ENCODE assay signal across 24 mouse cellular contexts in the genomic region with DNA sequence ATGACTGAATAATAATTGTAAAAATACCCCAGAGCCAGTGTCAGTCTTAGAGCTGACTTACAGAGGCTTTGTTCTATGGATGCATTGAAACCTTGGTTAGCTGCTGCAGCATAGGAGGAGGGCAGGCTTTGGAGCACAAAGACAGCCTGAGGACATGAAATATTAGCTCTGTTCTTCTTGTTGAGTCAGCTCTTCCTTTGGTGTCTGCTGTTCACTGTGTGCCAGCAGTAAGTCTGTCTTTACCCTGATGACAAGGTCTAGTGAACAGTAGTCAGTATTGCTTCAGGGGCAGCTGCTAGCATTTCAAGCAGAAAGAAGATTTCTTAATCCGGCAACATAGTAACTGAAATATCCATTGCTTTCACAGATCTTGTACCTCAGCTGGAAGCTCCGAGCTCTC. TPM values are rescaled to one million over a fixed set of nuclear protein-coding genes. Genes with fewer than 3 reads are reported as not detected.
DNase-seq lines count a peak whose midpoint lies in the region.
"Had no signal": no experiment of that assay in that cellular context is flagged by ENCODE, and none has a peak within 500 bp of the region (broad histone marks: within the 10 kb centered on the region; RNA-seq: fewer than 3 reads in every experiment).

No protein-coding gene starts in this region.

- peak; percentile 36 for DNase-seq in adrenal gland, adult 8-10 months
- DNase-seq in adrenal gland, adult 18-20 months (ENCODE audit: low spot score in 2 of 2), result no peak
- peak; percentile 58 for DNase-seq in heart, adult 11 months
- no peak for DNase-seq in heart, adult 9 months (ENCODE audit: low spot score in 2 of 2)
- peak; percentile 24 for DNase-seq in Muller cell, postnatal 12 days (ENCODE audit: inconsistent ontology term)
- peak; percentile 31 for DNase-seq in brain, adult 2 months (ENCODE audit: low read depth, low spot score)
- DNase-seq in thymus, postnatal 0 days (ENCODE audit: low spot score), result no peak
- DNase-seq: adrenal gland, postnatal 14 days; cerebellum, adult 11 months; embryo, embryonic 11 days; heart, adult 2 months had no signal

RNA-seq across cellular contexts. Expression of a gene that starts 12.2 kb away (rescaled TPM):
- 10 to 100 TPM; 23.2 to 35.3 (median 27.3) TPM for total RNA-seq in adrenal gland, adult 8-10 months (2022)
- total RNA-seq in adrenal gland, adult 18-20 months (2021), result 10 to 100 TPM; 33.0 to 43.5 TPM
- 7.2 and 8.1 TPM in 2 replicates for polyA plus RNA-seq in thymus, postnatal 0 days (2015; fragmentation: Nextera tagmentation; extraction: Ambion mirVana)

RNA-seq across cellular contexts. Expression of a gene that starts 47.1 kb away (rescaled TPM):
- 1 to 10 TPM in 1 of 4 experiments, under 1 TPM in 2, not detected in 1; 0.23 to 2.5 (median 0.30) TPM for total RNA-seq in adrenal gland, adult 8-10 months (2022)
- total RNA-seq in adrenal gland, adult 18-20 months (2021), result under 1 TPM; 0.48 to 0.99 TPM
- polyA plus RNA-seq in thymus, postnatal 0 days (2015; fragmentation: Nextera tagmentation; extraction: Ambion mirVana), result 0.27 and 0.62 TPM in 2 replicates
- total RNA-seq: common myeloid progenitor, adult 5-6 weeks had no signal

RNA-seq across cellular contexts. Expression of a gene that starts 48.4 kb away (rescaled TPM):
- total RNA-seq in adrenal gland, adult 8-10 months (2022), result under 1 TPM in 3 of 4 experiments, not detected in 1; 0.15 to 0.24 (median 0.17) TPM
- under 1 TPM; 0.10 to 0.13 TPM for total RNA-seq in adrenal gland, adult 18-20 months (2021)
- polyA plus RNA-seq in thymus, postnatal 0 days (2015; fragmentation: Nextera tagmentation; extraction: Ambion mirVana), result 0.05 TPM in 1 of 2 replicates, not detected in the other
- total RNA-seq: common myeloid progenitor, adult 5-6 weeks; heart, adult 2 months; heart, postnatal 25 days had no signal
- polyA plus RNA-seq: activated CD4-positive, CD25-positive, alpha-beta regulatory T cell, adult 4 months; brain, embryonic 14.5 days; embryonic facial prominence, embryonic 12.5 days; forebrain, embryonic 12.5 days; forebrain, embryonic 16.5 days; heart, adult 2 months; heart, embryonic 12.5 days; hindbrain, embryonic 10.5 days; hindbrain, embryonic 14.5 days had no signal

RNA-seq across cellular contexts. Expression of a gene that starts 56.5 kb away (rescaled TPM):
- under 1 TPM in 1 of 4 experiments, not detected in 3; 0.30 TPM for total RNA-seq in adrenal gland, adult 8-10 months (2022)
- not detected for total RNA-seq in adrenal gland, adult 18-20 months (2021)
- polyA plus RNA-seq in thymus, postnatal 0 days (2015; fragmentation: Nextera tagmentation; extraction: Ambion mirVana), result 0.13 TPM in 1 of 2 replicates, not detected in the other
- total RNA-seq: common myeloid progenitor, adult 5-6 weeks; gastrocnemius, adult 8-10 months; gastrocnemius, postnatal 4 days; heart, adult 2 months; heart, postnatal 25 days had no signal
- polyA plus RNA-seq: activated CD4-positive, CD25-positive, alpha-beta regulatory T cell, adult 4 months; forebrain, embryonic 12.5 days; forebrain, embryonic 16.5 days; heart, embryonic 16.5 days; hindbrain, embryonic 10.5 days; hindbrain, embryonic 14.5 days had no signal

Comparison
In these comparisons a context has a peak if more than half of its experiments do, and no peak if none do; other contexts are left out.
1. DNase-seq: peak in adrenal gland, adult 8-10 months (single experiment), heart, adult 11 months (single experiment), Muller cell, postnatal 12 days (single experiment) and brain, adult 2 months (single experiment); none in adrenal gland, adult 18-20 months (0 of 2), heart, adult 9 months (0 of 2) and thymus, postnatal 0 days (single experiment).